Mouse (Mus musculus) spleen, adult 18-20 months (tissue): ENCODE measurements around the gene Sf3b3.
"Not testable (repeated sequence)": the region's sequence is repeated elsewhere in the genome, so short reads cannot be mapped to it uniquely, and the experiment has no call there.

Experiments
- DNase-seq, 2 experiments: peaks; one replicate each; pipeline ENCODE4 v3.0.0; 2022; ENCODE audit warnings: mixed read lengths in 2 of 2

Sf3b3 gene

GRCm38 (mm10) chr8:110846405-110847170, at the start of gene Sf3b3, which contains the start of gene Cog4:
Sf3b3 (minus strand) TSS chr8:110846787.
Cog4 (plus strand) TSS chr8:110846600.
- peak; percentile 71 to 77 for DNase-seq

GRCm38 (mm10) chr8:110895812-110896211, 49.2 kb upstream of the Sf3b3 start:
- DNase-seq: no peak

- DNase-seq: no peak
Measured at GRCm38 (mm10) chr8:110895254-110895653, 48.7 kb upstream of the Sf3b3 start.

- DNase-seq: no peak
Measured at GRCm38 (mm10) chr8:110894851-110895250, 48.3 kb upstream of the Sf3b3 start.

GRCm38 (mm10) chr8:110892913-110893312, 46.3 kb upstream of the Sf3b3 start:
- DNase-seq: no peak

DNA sequence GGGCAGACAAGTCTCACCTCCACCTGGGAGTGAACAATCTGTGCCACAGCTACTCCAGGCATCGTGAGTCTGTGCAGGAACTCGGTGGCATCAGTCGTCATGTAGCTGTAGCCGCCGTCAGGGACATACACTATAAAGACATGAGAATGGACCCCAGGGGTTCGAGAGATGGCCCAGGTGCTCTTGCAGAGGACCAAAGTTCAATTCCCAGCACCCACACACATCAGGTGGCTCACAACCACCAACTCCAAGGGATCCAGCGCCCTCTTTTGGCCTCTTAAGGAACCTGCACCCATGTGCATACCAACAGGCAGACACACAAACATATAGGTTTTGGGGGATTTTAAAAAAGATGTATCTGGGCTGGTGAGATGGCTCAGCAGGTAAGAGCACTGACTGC, 45.5 kb upstream of the Sf3b3 start:
- no peak for DNase-seq

- DNase-seq: no peak
Measured at GRCm38 (mm10) chr8:110889904-110890470, 43.4 kb upstream of the Sf3b3 start.

GRCm38 (mm10) chr8:110888860-110889259, 42.3 kb upstream of the Sf3b3 start:
- no peak for DNase-seq

DNA sequence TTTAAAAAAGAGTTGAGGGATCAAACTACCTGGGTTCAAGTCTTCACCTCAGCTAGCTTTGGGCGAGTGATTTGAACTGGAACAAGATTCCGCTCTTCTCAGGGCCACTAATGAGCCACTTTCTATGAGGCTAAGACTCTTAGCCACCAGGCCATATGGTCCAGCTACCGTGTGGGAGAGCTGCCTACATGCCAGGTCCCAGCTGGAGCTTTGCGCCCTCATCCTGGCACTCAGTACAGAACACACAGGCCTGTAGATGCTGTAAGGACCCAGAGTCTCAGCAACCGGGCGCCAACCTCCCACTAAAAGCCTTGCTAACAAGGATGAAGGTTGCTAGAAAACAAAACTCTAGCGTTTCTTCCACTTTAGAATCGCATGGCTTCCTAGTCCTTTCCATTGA, 41.9 kb upstream of the Sf3b3 start:
- no peak for DNase-seq

DNA sequence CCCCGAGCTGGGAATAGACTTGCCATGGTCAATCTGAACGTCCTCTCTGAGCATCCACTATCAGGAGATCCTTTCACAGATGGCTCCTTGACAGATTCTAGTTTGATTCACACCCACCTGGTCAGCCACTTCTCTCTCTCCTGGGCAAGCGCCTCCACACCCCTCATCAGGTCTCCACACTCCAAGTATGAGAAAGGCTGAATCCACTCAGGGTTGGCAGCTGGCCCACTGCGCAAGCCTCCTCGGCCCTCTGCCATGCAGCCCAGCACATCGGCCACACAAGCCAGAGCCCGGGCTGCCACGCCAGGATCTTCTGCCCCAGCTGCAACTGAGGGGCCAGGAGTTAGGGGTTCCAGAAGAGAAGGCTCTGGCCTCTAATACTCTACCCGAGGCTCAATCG, 41.0 kb upstream of the Sf3b3 start:
- DNase-seq: no peak

GRCm38 (mm10) chr8:110886634-110887033, 40.0 kb upstream of the Sf3b3 start:
- no peak for DNase-seq

DNA sequence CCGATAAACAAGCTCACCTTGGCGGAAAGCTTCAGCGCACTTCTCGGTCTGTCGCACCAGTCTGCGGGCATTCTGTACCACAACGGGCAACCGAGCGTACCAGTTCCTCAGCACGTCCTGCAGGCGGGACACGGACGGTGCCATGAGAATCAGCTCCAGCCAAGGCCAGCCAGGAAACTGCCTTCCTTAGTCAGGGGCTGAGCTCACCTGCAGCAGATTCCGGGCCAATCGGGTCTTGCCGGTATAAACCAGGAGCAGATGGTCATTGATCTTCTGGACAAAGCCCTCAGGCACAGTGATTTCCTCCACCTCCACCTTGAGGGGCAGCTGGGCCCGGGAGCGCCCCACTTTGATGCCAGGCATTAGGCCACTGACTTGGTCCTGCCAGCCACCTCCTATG, 37.2 kb upstream of the Sf3b3 start:
- no peak for DNase-seq

DNA sequence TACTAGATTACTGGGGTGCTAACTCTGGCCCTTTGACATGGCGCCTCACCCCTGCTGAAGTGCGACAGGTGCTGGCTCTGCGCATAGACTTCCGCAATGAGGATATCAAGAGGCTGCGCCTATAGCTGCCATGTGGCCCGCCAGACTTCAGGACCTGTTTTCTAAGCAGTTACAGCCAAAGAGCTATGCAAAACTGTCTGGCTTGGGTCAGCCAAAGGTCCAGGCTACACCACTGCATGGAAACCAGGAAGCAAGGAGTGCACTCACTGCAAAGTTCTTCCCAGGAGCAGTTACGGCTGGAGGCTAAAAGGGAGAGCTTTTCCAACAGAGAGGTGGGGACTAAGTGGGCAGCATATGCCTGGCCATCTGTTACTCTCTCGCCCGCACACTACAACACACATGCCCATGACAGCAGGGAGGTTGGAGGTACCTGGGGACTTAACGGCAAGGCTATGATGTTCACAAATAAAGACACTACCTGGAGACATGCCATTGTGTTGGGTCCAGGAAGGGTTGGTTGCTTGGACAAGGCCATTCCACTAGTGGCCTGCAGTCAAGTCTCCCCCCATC, 35.2 kb upstream of the Sf3b3 start:
- no peak for DNase-seq

DNA sequence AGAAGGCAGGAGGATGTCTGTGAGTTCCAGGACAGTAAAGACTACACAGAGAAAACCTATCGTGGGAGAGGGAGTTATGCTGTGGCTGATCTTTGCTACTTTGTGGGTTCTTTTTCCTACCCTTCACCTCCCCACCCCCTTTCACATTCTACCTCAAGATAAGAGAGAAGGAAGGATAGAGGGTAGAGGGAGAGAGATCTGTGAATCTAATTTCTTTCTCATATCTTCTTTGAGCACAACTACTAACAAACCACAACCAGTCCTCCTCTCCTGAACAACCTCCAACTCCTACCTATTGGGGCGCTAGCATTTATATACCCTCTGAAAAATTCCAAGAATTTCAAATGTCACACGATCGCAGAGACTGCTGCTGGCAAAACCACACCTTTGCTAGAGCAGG, 31.3 kb upstream of the Sf3b3 start:
- DNase-seq: no peak

GRCm38 (mm10) chr8:110870501-110870900, 23.9 kb upstream of the Sf3b3 start:
- no peak for DNase-seq

DNA sequence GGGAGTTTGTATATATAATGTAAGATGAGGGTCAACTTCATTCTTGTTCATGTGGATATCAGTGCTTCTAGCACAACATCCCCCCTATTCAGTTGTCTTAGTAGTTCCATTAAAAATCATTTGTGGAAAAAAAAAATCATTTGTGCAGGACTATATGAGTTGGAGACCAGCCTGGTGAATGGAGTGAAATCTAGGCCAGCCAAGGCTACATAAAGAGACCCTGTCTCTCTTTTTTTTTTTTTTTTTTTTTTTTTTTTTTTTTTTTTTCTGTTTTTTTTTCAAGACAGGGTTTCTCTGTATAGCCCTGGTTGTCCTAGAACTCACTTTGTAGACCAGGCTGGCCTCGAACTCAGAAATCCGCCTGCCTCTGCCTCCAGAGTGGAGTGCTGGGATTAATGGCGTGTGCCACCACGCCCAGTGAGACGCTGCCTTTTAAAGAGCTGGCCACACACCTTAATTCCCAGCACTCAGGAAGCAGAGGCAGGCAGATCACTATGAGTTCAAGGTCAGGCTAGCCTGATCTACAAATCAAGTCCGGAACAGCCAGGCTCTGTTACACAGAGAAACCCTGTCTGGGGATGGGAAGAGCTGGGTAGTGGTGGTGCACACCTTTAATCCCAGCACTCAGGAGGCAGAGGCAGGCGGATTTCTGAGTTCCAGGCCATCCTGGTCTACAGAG, 14.9 kb upstream of the Sf3b3 start:
- DNase-seq: not testable (repeated sequence)

- DNase-seq: peak in 1 of 2 experiments; percentile 24
Measured at GRCm38 (mm10) chr8:110859651-110860501, 13.3 kb upstream of the Sf3b3 start.

GRCm38 (mm10) chr8:110856760-110857461, 10.3 kb upstream of the Sf3b3 start:
- DNase-seq: no peak

DNA sequence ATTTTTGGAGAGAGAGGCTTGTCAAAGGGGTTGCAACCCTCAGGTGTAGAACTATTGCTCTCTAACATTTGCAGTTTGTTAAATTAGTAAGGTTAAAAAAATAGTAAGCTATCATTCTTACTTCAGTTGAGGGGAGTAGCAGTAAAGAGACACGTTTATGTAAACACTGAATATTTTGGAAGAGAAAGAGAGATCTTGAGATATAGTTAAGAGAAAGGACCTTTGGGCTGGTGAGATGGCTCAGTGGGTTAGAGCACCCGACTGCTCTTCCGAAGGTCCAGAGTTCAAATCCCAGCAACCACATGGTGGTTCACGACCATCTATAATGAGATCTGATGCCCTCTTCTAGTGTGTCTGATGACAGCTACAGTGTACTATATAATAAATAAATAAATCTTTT, 9.5 kb upstream of the Sf3b3 start:
- not testable (repeated sequence) for DNase-seq

GRCm38 (mm10) chr8:110851186-110851585, 4.6 kb upstream of the Sf3b3 start:
- DNase-seq: no peak

DNA sequence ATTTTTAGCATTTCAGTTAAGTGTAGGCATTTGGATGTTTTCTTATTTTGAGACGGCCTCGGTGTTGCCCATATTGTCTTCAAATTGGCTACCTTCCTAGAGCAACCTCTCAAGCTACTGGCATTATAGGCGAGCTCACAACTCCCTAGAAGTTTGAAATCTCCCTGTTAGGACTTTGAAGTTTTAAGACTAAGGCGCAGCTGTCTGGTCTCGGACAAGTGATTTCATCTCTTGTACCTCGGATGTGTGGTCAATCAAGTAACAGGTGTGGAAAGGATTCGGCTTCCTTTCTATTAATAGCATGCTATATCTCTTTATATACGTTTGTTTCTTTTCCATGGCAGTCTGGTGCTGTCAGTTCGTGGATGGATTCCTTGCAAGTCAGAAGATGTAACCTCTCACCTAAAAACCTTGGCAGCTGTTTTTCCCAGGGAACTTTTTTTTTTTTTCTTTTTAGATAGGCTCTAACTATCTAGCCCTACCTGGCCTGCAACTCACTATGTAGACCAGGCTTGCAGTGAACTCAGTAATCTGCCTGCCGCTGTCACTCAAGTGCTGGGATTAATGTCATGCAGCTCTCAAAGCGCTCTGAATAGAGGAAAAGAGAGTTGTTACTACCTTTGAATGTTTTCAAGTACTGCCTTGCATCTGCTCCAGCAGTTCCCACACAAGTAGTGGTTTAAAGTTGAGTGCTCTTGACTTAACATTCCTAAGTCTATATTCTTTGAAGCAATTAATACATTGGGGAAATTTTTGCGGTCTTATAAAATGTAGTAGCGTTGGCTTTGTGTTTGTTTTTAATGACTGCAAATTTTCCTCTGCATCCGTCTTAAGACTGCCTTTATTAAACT, 1.3 kb upstream of the Sf3b3 start:
- no peak for DNase-seq
